Mouse (Mus musculus) liver, embryonic 15.5 days (tissue): ENCODE data around the gene Zfp971. TPM values are rescaled to one million over a fixed set of nuclear protein-coding genes. Genes with fewer than 3 reads are reported as not detected.
"Not testable (repeated sequence)": the region's sequence is repeated elsewhere in the genome, so short reads cannot be mapped to it uniquely, and the experiment has no call there.

Source experiments
- ATAC-seq: fragments of 200-750 bp; cut with Nextera tagmentation; 2 replicates; pipeline ENCODE4 v1.8.0; 2017; ENCODE audit warnings: moderate number of reproducible peaks, mild to moderate bottlenecking, moderate library complexity; ENCODE audit not compliant: insufficient read depth
- H3K27ac ChIP-seq: fragments of 300-500 bp; sonication (generic); replicated peaks from 2 replicates; pipeline ENCODE4 v1.5.1; 2015; ENCODE audit warnings: mild to moderate bottlenecking, inconsistent platforms
- H3K27me3 ChIP-seq: fragments of 300-500 bp; sonication (generic); 2 replicates; pipeline ENCODE4 v1.6.1; 2015; ENCODE audit warnings: mild to moderate bottlenecking, inconsistent platforms
- H3K36me3 ChIP-seq: fragments of 300-500 bp; sonication (generic); replicated peaks from 2 replicates; pipeline ENCODE4 v1.6.1; 2015; ENCODE audit warnings: moderate library complexity, mild to moderate bottlenecking, inconsistent platforms
- H3K4me1 ChIP-seq: fragments of 300-500 bp; sonication (generic); replicated peaks from 2 replicates; pipeline ENCODE4 v1.6.1; 2015; ENCODE audit warnings: inconsistent platforms
- H3K4me2 ChIP-seq: fragments of 300-500 bp; sonication (generic); 2 replicates; pipeline ENCODE4 v1.6.1; 2015; ENCODE audit warnings: moderate library complexity, mild to moderate bottlenecking, inconsistent platforms
- H3K4me3 ChIP-seq: fragments of 300-500 bp; sonication (generic); replicated peaks from 2 replicates; pipeline ENCODE4 v1.5.1; 2015; ENCODE audit warnings: mild to moderate bottlenecking, inconsistent platforms
- H3K9ac ChIP-seq: fragments of 300-500 bp; sonication (generic); 2 replicates; pipeline ENCODE4 v1.6.1; 2015; ENCODE audit warnings: moderate library complexity, mild to moderate bottlenecking, inconsistent platforms
- H3K9me3 ChIP-seq: fragments of 300-500 bp; sonication (generic); replicated peaks from 2 replicates; pipeline ENCODE4 v1.6.1; 2016; ENCODE audit warnings: inconsistent platforms
- WGBS: fragments of 180-500 bp; shearing (Covaris S2); methylation state at CpG from one replicate; pipeline ENCODE4 v1.1.7; 2015; ENCODE audit warnings: mixed read lengths; ENCODE audit not compliant: insufficient replicate concordance; 5-methylcytosine and 5-hydroxymethylcytosine counted together
- polyA plus RNA-seq: library from polyadenylated mRNA; unstranded; fragments of >200 nt; fragmentation: Nextera tagmentation; extraction: Ambion mirVana; gene quantifications from 2 replicates; pipeline ENCODE4 v1.2.1, GENCODE M21; 2015

Zfp971 gene
- 3.2 TPM in 2 replicates for polyA plus RNA-seq

GRCm38 (mm10) chr2:178023011-178023611 is at the start of gene Zfp971:
Gene Zfp971 (plus strand): TSS chr2:178023284.
- not testable (repeated sequence) for H3K4me1 ChIP-seq, H3K27ac ChIP-seq, H3K36me3 ChIP-seq, ATAC-seq, H3K9me3 ChIP-seq, H3K27me3 ChIP-seq
- Histone ChIP-seq H3K9ac (peak within 1 kb of the TSS; percentile 50), H3K4me3 (peak within 1 kb of the TSS; percentile 64), H3K4me2 (peak within 1 kb of the TSS; percentile 60)
- WGBS, result under 1% methylated on average over 14 of the region's 15 CpGs

- not testable (repeated sequence) for H3K9me3 ChIP-seq, H3K27me3 ChIP-seq, H3K4me3 ChIP-seq, H3K36me3 ChIP-seq, H3K4me2 ChIP-seq, H3K9ac ChIP-seq, H3K4me1 ChIP-seq, ATAC-seq, H3K27ac ChIP-seq
- 63% methylated on average over 7 of the region's 7 CpGs for WGBS
Observed at GRCm38 (mm10) chr2:177974814-177975213, 48.3 kb upstream of the Zfp971 start.

GRCm38 (mm10) chr2:178019486-178019885 is 3.6 kb upstream of the Zfp971 start:
- WGBS, result 37% methylated on average over 3 of the region's 3 CpGs
- H3K9ac ChIP-seq, H3K9me3 ChIP-seq, H3K27me3 ChIP-seq, H3K27ac ChIP-seq, ATAC-seq, H3K4me1 ChIP-seq, H3K36me3 ChIP-seq, H3K4me2 ChIP-seq, H3K4me3 ChIP-seq: not testable (repeated sequence)

- H3K36me3 ChIP-seq, H3K9me3 ChIP-seq, H3K27ac ChIP-seq, H3K27me3 ChIP-seq, ATAC-seq, H3K9ac ChIP-seq, H3K4me3 ChIP-seq, H3K4me1 ChIP-seq, H3K4me2 ChIP-seq: not testable (repeated sequence)
- 14% methylated on average over 8 of the region's 8 CpGs for WGBS
Observed at GRCm38 (mm10) chr2:178020773-178021172, 2.3 kb upstream of the Zfp971 start.

GRCm38 (mm10) chr2:178023861-178024260 is 777 bp downstream of the Zfp971 start:
- peak overlapping the region; percentile 60 for H3K4me2 ChIP-seq
- peak overlapping the region; percentile 50; the same call in 1 of the 2 replicates for H3K9ac ChIP-seq
- not testable (repeated sequence) for H3K36me3 ChIP-seq, H3K27ac ChIP-seq, ATAC-seq, H3K27me3 ChIP-seq, H3K9me3 ChIP-seq, H3K4me1 ChIP-seq
- WGBS, result 12% methylated on average over 2 of the region's 2 CpGs
- H3K4me3 ChIP-seq, result peak overlapping the region; percentile 64

- H3K9me3 ChIP-seq, H3K9ac ChIP-seq, H3K4me2 ChIP-seq, H3K4me3 ChIP-seq, ATAC-seq, H3K4me1 ChIP-seq, H3K27ac ChIP-seq, H3K27me3 ChIP-seq, H3K36me3 ChIP-seq: not testable (repeated sequence)
- WGBS, result 75% methylated on average over 3 of the region's 3 CpGs
Observed at GRCm38 (mm10) chr2:178027601-178028000, 4.5 kb downstream of the Zfp971 start.

GRCm38 (mm10) chr2:178058195-178058594 is 35.1 kb downstream of the Zfp971 start:
- no peaks in the 10 kb centered on the region for H3K9me3 ChIP-seq
- no peaks in the 10 kb centered on the region for H3K4me1 ChIP-seq
- no peaks in the 10 kb centered on the region for H3K27me3 ChIP-seq
- 3% methylated on average over 1 of the region's 1 CpGs for WGBS
- no peak overlapping the region for H3K4me2 ChIP-seq
- no peak for ATAC-seq
- no peak overlapping the region for H3K9ac ChIP-seq
- no peaks in the 10 kb centered on the region for H3K36me3 ChIP-seq
- H3K27ac ChIP-seq, result no peak overlapping the region
- H3K4me3 ChIP-seq, result no peak overlapping the region

GRCm38 (mm10) chr2:178078166-178078717 is 55.2 kb downstream of the Zfp971 start, which contains the start of gene Zfp931:
Gene Zfp931 (minus strand): TSS chr2:178078476.
- H3K36me3 ChIP-seq, H3K27ac ChIP-seq, H3K9me3 ChIP-seq, H3K27me3 ChIP-seq, ATAC-seq, H3K9ac ChIP-seq, H3K4me1 ChIP-seq: not testable (repeated sequence)
- Histone ChIP-seq H3K4me2 (peak within 1 kb of the TSS; percentile 57), H3K4me3 (peak within 1 kb of the TSS; percentile 54)
- WGBS, result 0% methylated on average over 7 of the region's 14 CpGs

Other genes with a start within 250 kb of the Zfp971 start
- 7.1 and 7.5 TPM in 2 replicates for gene Gm14325, start 182.9 kb upstream of the Zfp971 start, polyA plus RNA-seq
- 0.97 and 1.2 TPM in 2 replicates for gene Gm14327, start 126.2 kb upstream of the Zfp971 start, polyA plus RNA-seq
- gene Zfp972, start 97.7 kb upstream of the Zfp971 start, polyA plus RNA-seq, result 0.22 and 0.33 TPM in 2 replicates
- gene Gm14326, start 66.0 kb upstream of the Zfp971 start, polyA plus RNA-seq, result 4.2 and 4.3 TPM in 2 replicates
- 3.3 and 3.7 TPM in 2 replicates for gene Zfp931, start 55.2 kb downstream of the Zfp971 start, polyA plus RNA-seq
- gene Phactr3, start 95.7 kb downstream of the Zfp971 start, polyA plus RNA-seq, result 0.05 and 0.16 TPM in 2 replicates